ENCODE assay signal across 7 mouse cellular contexts in the genomic region with DNA sequence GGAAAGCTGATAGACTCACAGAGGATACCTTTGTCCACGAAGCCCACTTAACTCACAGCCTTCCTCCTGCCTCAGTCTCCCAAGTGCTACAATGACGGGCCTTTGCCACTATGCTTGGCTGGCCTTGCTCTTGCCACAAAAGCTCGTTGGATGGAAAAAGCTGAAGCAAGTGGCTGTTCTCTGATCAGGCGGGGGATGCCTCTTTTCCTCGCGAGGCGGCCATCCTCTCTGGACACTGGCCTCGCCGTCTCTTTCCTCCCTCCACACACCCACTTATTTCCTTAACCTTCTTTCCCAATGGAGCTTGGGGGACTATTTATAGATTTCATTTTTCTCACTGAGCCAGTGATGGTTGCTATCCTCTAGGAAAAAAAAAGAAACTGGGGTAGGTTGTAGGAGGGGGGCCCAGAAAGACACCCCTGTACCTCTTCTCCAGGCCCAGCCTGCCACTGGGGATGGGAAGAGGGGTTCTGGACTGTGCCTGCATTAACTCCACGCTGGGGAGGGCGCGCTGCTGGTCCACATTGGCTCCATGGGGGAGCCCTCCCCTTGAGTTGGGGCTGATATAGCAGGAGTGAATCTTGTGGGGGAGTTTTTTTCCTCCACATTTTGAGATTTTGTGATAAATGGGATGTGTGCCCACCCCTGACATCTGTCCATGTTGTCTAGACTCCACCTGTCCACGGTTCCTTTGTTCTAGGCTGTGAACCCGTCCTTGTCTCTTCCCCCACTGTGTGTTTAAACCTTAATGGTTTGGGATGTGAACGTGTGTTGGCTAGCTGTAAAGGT. TPM values are rescaled to one million over a fixed set of nuclear protein-coding genes. Genes with fewer than 3 reads are reported as not detected.
DNase-seq lines count a peak whose midpoint lies in the region; ATAC-seq and TF ChIP-seq lines count a peak whose summit lies in the region.

No protein-coding gene starts in this region.

- H3K4me1 ChIP-seq in lung, embryonic 16.5 days (replicated peaks; ENCODE audit: control insufficient read depth, insufficient read depth, low read length) = peaks cover 94% of the 10 kb centered on the region
- H3K4me1 ChIP-seq in lung, adult 2 months (ENCODE audit: control insufficient read depth, insufficient read depth, low read length) = peaks cover 50% of the 10 kb centered on the region
- H3K4me1 ChIP-seq in forebrain, embryonic 13.5 days = peaks cover 91% of the 10 kb centered on the region
- H3K4me1 ChIP-seq in intestine, postnatal 0 days (replicated peaks; ENCODE audit: control insufficient read depth, insufficient read depth, low read length) = peaks cover 47% of the 10 kb centered on the region
- H3K4me1 ChIP-seq in olfactory bulb, adult 2 months (ENCODE audit: control insufficient read depth, insufficient read depth, low read length) = peaks cover 76% of the 10 kb centered on the region

- WGBS in lung, embryonic 16.5 days = 46% methylated on average over 15 of the region's 15 CpGs
- 39% methylated on average over 15 of the region's 15 CpGs for WGBS in lung, adult 2 months
- 56% methylated on average over 15 of the region's 15 CpGs for WGBS in forebrain, embryonic 13.5 days
- 63% methylated on average over 15 of the region's 15 CpGs for WGBS in intestine, postnatal 0 days
- WGBS in olfactory bulb, adult 2 months = 34% methylated on average over 15 of the region's 15 CpGs

- H3K9me3 ChIP-seq in lung, embryonic 16.5 days (ENCODE audit: control insufficient read depth, low read length) = no peaks in the 10 kb centered on the region
- H3K9me3 ChIP-seq in forebrain, embryonic 13.5 days (replicated peaks) = no peaks in the 10 kb centered on the region
- H3K9me3 ChIP-seq in intestine, postnatal 0 days (ENCODE audit: control insufficient read depth) = no peaks in the 10 kb centered on the region

- no peak for ATAC-seq in lung, embryonic 16.5 days (ENCODE audit: low read depth)
- no peak for ATAC-seq in forebrain, embryonic 13.5 days
- no peak for ATAC-seq in intestine, postnatal 0 days

- H3K27ac ChIP-seq in lung, embryonic 16.5 days (ENCODE audit: low read length) = peak overlapping the region; percentile 73
- H3K27ac ChIP-seq in forebrain, embryonic 13.5 days = peak overlapping the region; percentile 89
- peak overlapping the region; percentile 92 for H3K27ac ChIP-seq in intestine, postnatal 0 days (ENCODE audit: low read depth, low read length)
- peak overlapping the region; percentile 48 for H3K27ac ChIP-seq in olfactory bulb, adult 2 months (ENCODE audit: insufficient read depth, low read depth, low read length)

- peak overlapping the region; percentile 29; the same call in 1 of the 2 replicates for H3K9ac ChIP-seq in lung, embryonic 16.5 days (ENCODE audit: low read length)
- H3K9ac ChIP-seq in forebrain, embryonic 13.5 days = peak overlapping the region; percentile 43
- H3K9ac ChIP-seq in intestine, postnatal 0 days (ENCODE audit: low read depth, low read length) = peak overlapping the region; percentile 11; the same call in 1 of the 2 replicates

- no peaks in the 10 kb centered on the region for H3K27me3 ChIP-seq in lung, embryonic 16.5 days (ENCODE audit: control insufficient read depth, insufficient read depth, low read depth, low read length)
- no peaks in the 10 kb centered on the region for H3K27me3 ChIP-seq in forebrain, embryonic 13.5 days
- no peaks in the 10 kb centered on the region for H3K27me3 ChIP-seq in intestine, postnatal 0 days (replicated peaks; ENCODE audit: control insufficient read depth, insufficient read depth, low read length)

- H3K4me2 ChIP-seq in lung, embryonic 16.5 days (ENCODE audit: low read depth, low read length) = no peak overlapping the region
- H3K4me2 ChIP-seq in forebrain, embryonic 13.5 days = 0 out of 2 replicates have a peak overlapping the region, but pooled peaks have one; percentile 9
- H3K4me2 ChIP-seq in intestine, postnatal 0 days (replicated peaks; ENCODE audit: low read depth) = 0 out of 2 replicates have a peak overlapping the region, but pooled peaks have one; percentile 3

- DNase-seq in lung, adult 2 months = no peak
- no peak for DNase-seq in MN1 (ENCODE audit: low spot score)
- no peak for DNase-seq in retina, embryonic 14.5 days (ENCODE audit: low spot score)

- H3K36me3 ChIP-seq in lung, embryonic 16.5 days (ENCODE audit: control insufficient read depth, insufficient read depth, low read length) = peaks cover 43% of the 10 kb centered on the region
- peaks cover 62% of the 10 kb centered on the region for H3K36me3 ChIP-seq in forebrain, embryonic 13.5 days (ENCODE audit: poor library complexity, severe bottlenecking)
- H3K36me3 ChIP-seq in intestine, postnatal 0 days (ENCODE audit: control insufficient read depth, insufficient read depth) = peaks cover 50% of the 10 kb centered on the region

- no peak for TF ChIP-seq CTCF in lung, adult 2 months (IDR thresholded peaks at IDR 0.05; ENCODE audit: insufficient read depth, low read length)
- TF ChIP-seq CTCF in intestine, postnatal 0 days (IDR thresholded peaks at IDR 0.05; ENCODE audit: low read depth) = no peak
- no peak for TF ChIP-seq CTCF in olfactory bulb, adult 2 months (IDR thresholded peaks at IDR 0.05; ENCODE audit: insufficient read depth, low read depth, low read length)

- TF ChIP-seq POLR2A in lung, adult 2 months (IDR thresholded peaks at IDR 0.05; ENCODE audit: borderline replicate concordance, extremely low read depth, low read depth, low read length) = no peak
- no peak for TF ChIP-seq POLR2A in olfactory bulb, adult 2 months (IDR thresholded peaks at IDR 0.05; ENCODE audit: insufficient read depth, low read depth, low read length)

- no peak overlapping the region for H3K4me3 ChIP-seq in lung, embryonic 16.5 days (ENCODE audit: low read length)
- H3K4me3 ChIP-seq in lung, adult 2 months (replicated peaks; ENCODE audit: extremely low read depth, low read depth, low read length) = no peak overlapping the region
- peak overlapping the region; percentile 17; the same call in 1 of the 2 replicates for H3K4me3 ChIP-seq in forebrain, embryonic 13.5 days
- H3K4me3 ChIP-seq in intestine, postnatal 0 days (ENCODE audit: low read depth, low read length) = no peak overlapping the region
- no peak overlapping the region for H3K4me3 ChIP-seq in olfactory bulb, adult 2 months (ENCODE audit: insufficient read depth, low read depth, low read length)

RNA-seq across cellular contexts. Expression of a gene that starts 8.4 kb away (rescaled TPM):
- polyA plus RNA-seq in lung, embryonic 16.5 days (2015; fragmentation: Nextera tagmentation; extraction: Ambion mirVana) = 73.4 and 83.4 TPM in 2 replicates
- polyA plus RNA-seq in lung, adult 2 months (2012; rRNA removed) = 162 and 200 TPM in 2 replicates
- 274 and 308 TPM in 2 replicates for polyA plus RNA-seq in forebrain, embryonic 13.5 days (2015; fragmentation: Nextera tagmentation; extraction: Ambion mirVana)
- polyA plus RNA-seq in intestine, postnatal 0 days (2015; fragmentation: Nextera tagmentation; extraction: Ambion mirVana) = 222 and 228 TPM in 2 replicates
- not detected in 2 replicates for polyA plus RNA-seq in olfactory bulb, adult 2 months (2012; ENCODE audit: insufficient read depth, insufficient read length, low replicate concordance, missing spikeins)

RNA-seq across cellular contexts. Expression of a gene that starts 9.3 kb away (rescaled TPM):
- 11.8 and 12.9 TPM in 2 replicates for polyA plus RNA-seq in lung, embryonic 16.5 days (2015; fragmentation: Nextera tagmentation; extraction: Ambion mirVana)
- polyA plus RNA-seq in lung, adult 2 months (2012; rRNA removed) = 110 and 150 TPM in 2 replicates
- polyA plus RNA-seq in forebrain, embryonic 13.5 days (2015; fragmentation: Nextera tagmentation; extraction: Ambion mirVana) = 35.1 and 37.9 TPM in 2 replicates
- 18.1 and 19.5 TPM in 2 replicates for polyA plus RNA-seq in intestine, postnatal 0 days (2015; fragmentation: Nextera tagmentation; extraction: Ambion mirVana)
- polyA plus RNA-seq in olfactory bulb, adult 2 months (2012; ENCODE audit: insufficient read depth, insufficient read length, low replicate concordance, missing spikeins) = 128 TPM in 1 of 2 replicates, not detected in the other

RNA-seq across cellular contexts. Expression of a gene that starts 15.4 kb away (rescaled TPM):
- polyA plus RNA-seq in lung, embryonic 16.5 days (2015; fragmentation: Nextera tagmentation; extraction: Ambion mirVana) = 12.2 and 13.6 TPM in 2 replicates
- 11.2 and 14.0 TPM in 2 replicates for polyA plus RNA-seq in lung, adult 2 months (2012; rRNA removed)
- 12.2 and 12.6 TPM in 2 replicates for polyA plus RNA-seq in forebrain, embryonic 13.5 days (2015; fragmentation: Nextera tagmentation; extraction: Ambion mirVana)
- 12.7 and 13.9 TPM in 2 replicates for polyA plus RNA-seq in intestine, postnatal 0 days (2015; fragmentation: Nextera tagmentation; extraction: Ambion mirVana)
- polyA plus RNA-seq in olfactory bulb, adult 2 months (2012; ENCODE audit: insufficient read depth, insufficient read length, low replicate concordance, missing spikeins) = not detected in 2 replicates

RNA-seq across cellular contexts. Expression of a gene that starts 16.7 kb away (rescaled TPM):
- polyA plus RNA-seq in lung, embryonic 16.5 days (2015; fragmentation: Nextera tagmentation; extraction: Ambion mirVana) = 3.9 and 5.6 TPM in 2 replicates
- polyA plus RNA-seq in lung, adult 2 months (2012; rRNA removed) = 29.9 and 31.5 TPM in 2 replicates
- polyA plus RNA-seq in forebrain, embryonic 13.5 days (2015; fragmentation: Nextera tagmentation; extraction: Ambion mirVana) = 21.2 and 26.8 TPM in 2 replicates
- polyA plus RNA-seq in intestine, postnatal 0 days (2015; fragmentation: Nextera tagmentation; extraction: Ambion mirVana) = 2.1 and 2.7 TPM in 2 replicates
- polyA plus RNA-seq in olfactory bulb, adult 2 months (2012; ENCODE audit: insufficient read depth, insufficient read length, low replicate concordance, missing spikeins) = not detected in 2 replicates

RNA-seq across cellular contexts. Expression of a gene that starts 18.9 kb away (rescaled TPM):
- 534 and 552 TPM in 2 replicates for polyA plus RNA-seq in lung, embryonic 16.5 days (2015; fragmentation: Nextera tagmentation; extraction: Ambion mirVana)
- polyA plus RNA-seq in lung, adult 2 months (2012; rRNA removed) = 709 and 1,054 TPM in 2 replicates
- polyA plus RNA-seq in forebrain, embryonic 13.5 days (2015; fragmentation: Nextera tagmentation; extraction: Ambion mirVana) = 454 and 459 TPM in 2 replicates
- polyA plus RNA-seq in intestine, postnatal 0 days (2015; fragmentation: Nextera tagmentation; extraction: Ambion mirVana) = 1,009 and 1,013 TPM in 2 replicates
- not detected in 2 replicates for polyA plus RNA-seq in olfactory bulb, adult 2 months (2012; ENCODE audit: insufficient read depth, insufficient read length, low replicate concordance, missing spikeins)

Comparison
In these comparisons a context has a peak if more than half of its experiments do, and no peak if none do; other contexts are left out.
1. RNA of a gene that starts 15.4 kb away (polyA plus RNA-seq): 12.7 to 13.9 TPM in intestine, postnatal 0 days, 12.2 to 13.6 TPM in lung, embryonic 16.5 days, 12.2 to 12.6 TPM in forebrain, embryonic 13.5 days and 11.2 to 14.0 TPM in lung, adult 2 months; not detected in olfactory bulb, adult 2 months; every median in the first group is over 10 times any median in the second.
2. Peak in every context shown above with its lines, with median percentiles within 50 percentile points of each other: H3K27ac ChIP-seq and H3K9ac ChIP-seq.